8 mouse cellular contexts compared by ENCODE assay signal in genomic region chrX:133690822-133691221, GRCm38 (mm10). TPM values are rescaled to one million over a fixed set of nuclear protein-coding genes. Genes with fewer than 3 reads are reported as not detected.
DNase-seq lines count a peak whose midpoint lies in the region; ATAC-seq and TF ChIP-seq lines count a peak whose summit lies in the region.

No protein-coding gene starts in this region.

- H3K4me1 ChIP-seq in heart, embryonic 15.5 days (replicated peaks) = peaks cover 5% of the 10 kb centered on the region; the same call in 1 of the 2 replicates
- H3K4me1 ChIP-seq in liver, postnatal 0 days (ENCODE audit: insufficient read depth) = no peaks in the 10 kb centered on the region

- no peak overlapping the region for H3K9ac ChIP-seq in heart, embryonic 15.5 days
- H3K9ac ChIP-seq in liver, postnatal 0 days (replicated peaks) = no peak overlapping the region

- 19% methylated on average over 11 of the region's 11 CpGs for WGBS in heart, embryonic 15.5 days
- WGBS in liver, postnatal 0 days (ENCODE audit: insufficient replicate concordance) = 11% methylated on average over 11 of the region's 11 CpGs

- H3K36me3 ChIP-seq in heart, embryonic 15.5 days = no peaks in the 10 kb centered on the region
- no peaks in the 10 kb centered on the region for H3K36me3 ChIP-seq in liver, postnatal 0 days (replicated peaks; ENCODE audit: insufficient read depth, low read length)

- ATAC-seq in heart, embryonic 15.5 days (replicated peaks; ENCODE audit: insufficient number of reproducible peaks, insufficient read depth, low FRiP score, low read depth) = no peak
- no peak for ATAC-seq in liver, postnatal 0 days
- ATAC-seq in erythroblast, adult 5-6 weeks (replicated peaks; ENCODE audit: low FRiP score, poor library complexity, severe bottlenecking) = no peak

- peaks cover 28% of the 10 kb centered on the region for H3K27me3 ChIP-seq in heart, embryonic 15.5 days
- H3K27me3 ChIP-seq in liver, postnatal 0 days (ENCODE audit: insufficient read depth, low read length) = peaks cover 57% of the 10 kb centered on the region

- peak overlapping the region; percentile 39 for H3K4me3 ChIP-seq in heart, embryonic 15.5 days
- H3K4me3 ChIP-seq in liver, postnatal 0 days (ENCODE audit: low read depth, low read length) = peak overlapping the region; percentile 24; the same call in 1 of the 2 replicates

- H3K4me2 ChIP-seq in heart, embryonic 15.5 days = peak overlapping the region; percentile 91
- peak overlapping the region; percentile 57 for H3K4me2 ChIP-seq in liver, postnatal 0 days (ENCODE audit: low read depth, low read length)

- intact Hi-C loops in left cerebral cortex, postnatal 36 days (cut with DNase I) = loop anchor here (10.0 kb wide), 1 partner anchor 1236 kb away; no protein-coding TSS in a partner anchor

- TF ChIP-seq EP300 in liver, postnatal 0 days (IDR thresholded peaks at IDR 0.05; ENCODE audit: low read depth) = no peak

- DNase-seq in cerebellum, postnatal 25 days = peak; percentile 6 to 9
- no peak for DNase-seq in cerebellum, adult 18-20 months
- DNase-seq in 3T3-L1 (ENCODE audit: low read depth, low spot score) = peak; percentile 26
- no peak for DNase-seq in liver, postnatal 0 days
- no peak for DNase-seq in thymus, postnatal 25 days
- DNase-seq in left cerebral cortex, postnatal 36 days (ENCODE audit: low spot score in 2 of 2) = no peak

- no peak overlapping the region for H3K27ac ChIP-seq in heart, embryonic 15.5 days
- no peak overlapping the region for H3K27ac ChIP-seq in liver, postnatal 0 days (ENCODE audit: low read depth)

- TF ChIP-seq CTCF in liver, postnatal 0 days (IDR thresholded peaks at IDR 0.05; ENCODE audit: low read depth) = no peak

- no peaks in the 10 kb centered on the region for H3K9me3 ChIP-seq in heart, embryonic 15.5 days (replicated peaks)
- no peaks in the 10 kb centered on the region for H3K9me3 ChIP-seq in liver, postnatal 0 days (ENCODE audit: low read length)

RNA-seq across cellular contexts. Expression of gene Pcdh19, which starts 2.0 kb away (rescaled TPM):
- 0.58 and 1.0 TPM in 2 replicates for polyA plus RNA-seq in heart, embryonic 15.5 days (2015; fragmentation: Nextera tagmentation; extraction: Ambion mirVana)
- 0.28 and 0.83 TPM in 2 replicates for polyA plus RNA-seq in liver, postnatal 0 days (2015; fragmentation: Nextera tagmentation; extraction: Ambion mirVana)
- not detected in 2 replicates for total RNA-seq in erythroblast, adult 5-6 weeks (2015; ENCODE audit: low replicate concordance)
- 0.28 TPM in 1 of 2 replicates, not detected in the other for total RNA-seq in erythroblast, adult 5-6 weeks (2017; ENCODE audit: low replicate concordance)
- 10 to 100 TPM; 31.1 to 38.2 TPM for total RNA-seq in left cerebral cortex, postnatal 36 days (2021)

Comparison
In these comparisons a context has a peak if more than half of its experiments do, and no peak if none do; other contexts are left out.
1. DNase-seq: peak in cerebellum, postnatal 25 days (2 of 2) and 3T3-L1 (single experiment); none in cerebellum, adult 18-20 months (0 of 2), liver, postnatal 0 days (single experiment), thymus, postnatal 25 days (single experiment) and left cerebral cortex, postnatal 36 days (0 of 2).
2. RNA of gene Pcdh19, which starts 2.0 kb away (total RNA-seq): 31.1 to 38.2 TPM in left cerebral cortex, postnatal 36 days; 0.28 TPM in erythroblast, adult 5-6 weeks; every median in the first group is over 10 times any median in the second.